Mouse (Mus musculus) skeletal muscle tissue, adult 2 months (tissue): Measurements from ENCODE around the gene Ssh3.

Experiments used
- DNase-seq: peaks from one replicate; pipeline ENCODE4 v3.0.0-alpha.2; 2012; ENCODE audit warnings: low read depth, low spot score

Gene Ssh3

DNA sequence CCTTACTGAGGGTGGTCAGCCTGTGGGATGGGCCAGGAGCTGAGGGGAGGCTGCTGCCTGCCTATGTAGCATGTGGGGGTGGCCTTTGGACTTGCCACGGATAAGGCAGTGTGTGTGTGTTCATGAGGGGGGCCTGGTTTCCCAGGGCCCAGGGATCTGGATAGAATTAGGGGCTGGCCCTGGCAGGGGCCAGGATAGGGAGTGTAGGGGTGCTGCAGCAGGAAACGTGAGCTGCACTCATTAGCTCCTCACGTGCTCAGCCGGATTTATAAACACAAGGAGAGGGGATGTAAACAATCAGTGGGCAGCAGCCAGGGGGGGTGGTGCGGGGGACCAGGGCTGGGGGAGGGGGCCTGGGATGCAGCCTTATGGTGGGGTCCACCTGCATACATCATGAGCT is 51.8 kb downstream of the Ssh3 start:
- no peak for DNase-seq

DNA sequence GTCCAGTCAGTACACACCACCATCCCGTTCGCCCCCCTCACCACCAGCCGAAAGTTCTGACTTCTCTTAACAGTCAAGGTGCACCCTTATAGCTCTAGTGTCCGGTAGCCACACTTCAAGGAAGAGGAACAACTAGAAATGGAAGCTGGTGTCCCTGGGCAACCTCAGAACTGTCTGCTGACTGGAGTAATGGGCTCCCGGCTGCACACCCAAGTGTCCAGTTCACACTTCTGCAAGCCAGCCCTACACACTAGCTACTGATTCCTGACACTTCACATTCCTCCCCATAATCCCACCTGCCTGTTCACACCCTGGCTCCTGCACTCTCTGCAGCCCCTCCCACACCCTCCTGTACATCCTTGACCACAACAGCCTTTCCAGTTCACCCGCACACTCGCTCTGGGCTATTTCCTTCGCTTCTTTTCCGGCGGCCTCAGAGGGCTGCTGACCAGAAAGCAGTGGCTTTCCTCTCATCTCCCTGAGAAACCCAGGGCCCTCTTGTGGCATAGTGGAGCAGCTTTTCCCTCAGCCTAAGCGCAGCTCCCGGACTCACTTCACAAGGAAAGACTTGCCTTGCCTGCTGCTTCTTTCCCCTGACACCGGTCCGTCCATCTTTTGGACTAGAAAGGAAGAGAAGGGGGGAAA is 52.8 kb downstream of the Ssh3 start:
- no peak for DNase-seq

DNA sequence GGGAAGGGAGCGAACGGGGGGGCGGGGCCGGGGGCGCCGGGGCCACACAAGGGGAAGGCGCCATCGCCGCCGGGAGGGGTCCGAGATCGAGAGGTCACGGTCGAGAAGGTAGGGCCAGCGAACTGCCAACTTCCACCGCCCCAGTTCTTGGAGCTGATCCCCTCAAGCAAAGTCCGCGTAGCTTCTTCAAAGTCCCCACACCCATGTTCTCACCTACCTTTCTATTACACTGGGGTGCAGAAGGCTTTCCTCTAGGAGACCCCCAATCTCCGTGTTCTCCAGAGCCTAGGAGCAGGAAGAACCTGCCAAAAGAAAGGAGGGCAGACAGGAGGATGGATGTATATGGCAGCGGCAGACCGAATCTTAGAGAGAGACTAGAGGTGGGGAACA is 53.5 kb downstream of the Ssh3 start:
- no peak for DNase-seq

DNA sequence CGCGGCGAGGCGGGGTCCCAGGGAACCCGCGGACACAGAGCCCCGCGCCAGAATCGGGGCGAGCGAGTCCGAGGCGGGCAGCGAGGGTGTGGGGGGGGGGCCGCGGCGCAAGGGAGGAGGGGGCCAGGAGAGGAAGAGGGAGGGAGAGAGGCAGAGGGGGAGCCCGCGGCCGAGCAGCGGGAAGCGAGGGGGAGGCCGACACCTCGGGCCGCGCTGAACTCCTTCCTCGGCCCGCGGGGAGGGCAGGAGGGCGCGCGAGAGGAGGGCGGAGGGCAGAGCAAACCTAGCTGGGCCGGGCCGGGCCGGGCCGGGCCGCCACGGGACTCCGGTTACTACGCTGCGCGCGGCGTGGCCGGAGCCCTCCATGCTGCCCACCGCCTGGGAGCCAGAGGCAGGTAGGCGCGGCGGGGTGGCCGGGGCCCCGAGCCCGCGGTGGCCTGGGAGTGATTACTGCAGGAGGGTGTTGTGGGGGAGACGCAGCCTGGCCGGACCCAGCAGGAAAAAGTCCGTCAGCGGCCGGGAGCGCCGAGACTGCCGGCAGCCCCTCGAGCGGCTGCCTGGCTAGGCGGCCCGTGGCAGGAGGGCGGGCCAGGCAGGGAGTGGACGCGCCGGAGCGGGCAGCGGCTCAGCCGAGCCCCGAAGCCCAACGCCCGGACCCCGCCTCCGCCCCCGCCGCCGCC is 54.1 kb downstream of the Ssh3 start:
- DNase-seq: no peak

DNA sequence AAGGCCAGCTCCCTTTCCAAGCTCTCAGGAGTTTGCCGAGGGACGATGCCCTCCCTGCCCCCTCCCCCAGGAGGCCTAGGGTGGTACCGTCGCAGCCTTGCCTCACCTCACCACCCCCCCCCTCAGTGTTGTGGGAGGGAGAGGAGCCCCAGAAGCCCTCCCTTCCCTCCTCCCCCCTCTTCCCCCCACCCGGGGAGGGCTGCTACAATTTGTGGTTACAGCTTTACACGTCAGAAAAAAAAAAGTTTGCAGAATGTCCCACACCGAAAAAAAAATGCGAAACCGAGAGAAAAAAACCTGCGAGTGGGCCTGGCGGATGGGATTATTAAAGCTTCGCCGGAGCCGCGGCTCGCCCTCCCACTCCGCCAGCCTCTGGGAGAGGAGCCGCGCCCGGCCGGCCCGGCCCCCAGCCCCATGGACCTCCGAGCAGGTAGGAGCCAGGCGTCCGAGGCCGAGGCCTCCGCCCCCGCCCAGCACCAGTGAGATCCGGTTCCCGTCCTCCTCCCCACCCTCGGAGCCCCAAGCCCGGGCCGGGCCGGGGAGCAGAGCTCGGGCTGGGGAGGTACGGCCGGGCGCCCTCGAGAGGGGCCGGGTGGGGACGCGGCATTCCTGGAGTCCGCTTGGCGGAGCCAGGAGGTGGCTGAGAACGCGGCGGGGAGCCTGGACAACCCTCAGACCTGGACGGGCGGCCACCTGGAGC is 54.8 kb downstream of the Ssh3 start, which contains the start of the genes Clcf1 and AC109138.7:
TSS of gene Clcf1 (plus strand) at position 168 of the 700 bp plus-strand sequence.
TSS of gene AC109138.7 (plus strand) at position 287 of the 700 bp plus-strand sequence.
- no peak for DNase-seq

DNA sequence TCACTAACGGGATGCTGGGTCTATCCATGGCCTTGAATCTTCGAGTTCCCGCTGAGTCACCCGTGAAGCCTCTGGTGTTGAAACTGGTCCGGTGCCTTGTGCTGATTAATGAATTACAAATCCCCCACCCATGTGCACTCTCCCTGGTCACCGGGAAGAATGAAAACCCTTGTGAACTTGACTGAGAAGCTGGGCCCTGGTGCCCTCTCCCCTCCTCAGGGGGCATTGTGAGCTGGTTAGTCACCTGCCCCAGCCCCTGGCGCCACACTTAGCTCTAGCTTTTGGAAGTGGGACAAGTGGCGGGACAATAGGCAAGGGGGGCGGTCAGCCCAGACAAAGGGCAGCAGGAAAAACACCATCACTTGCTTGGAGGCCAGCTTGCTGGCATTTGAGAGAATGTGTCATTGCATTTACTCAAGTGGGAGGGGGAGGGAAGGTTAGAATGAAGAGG is 55.4 kb downstream of the Ssh3 start:
- DNase-seq: no peak

DNA sequence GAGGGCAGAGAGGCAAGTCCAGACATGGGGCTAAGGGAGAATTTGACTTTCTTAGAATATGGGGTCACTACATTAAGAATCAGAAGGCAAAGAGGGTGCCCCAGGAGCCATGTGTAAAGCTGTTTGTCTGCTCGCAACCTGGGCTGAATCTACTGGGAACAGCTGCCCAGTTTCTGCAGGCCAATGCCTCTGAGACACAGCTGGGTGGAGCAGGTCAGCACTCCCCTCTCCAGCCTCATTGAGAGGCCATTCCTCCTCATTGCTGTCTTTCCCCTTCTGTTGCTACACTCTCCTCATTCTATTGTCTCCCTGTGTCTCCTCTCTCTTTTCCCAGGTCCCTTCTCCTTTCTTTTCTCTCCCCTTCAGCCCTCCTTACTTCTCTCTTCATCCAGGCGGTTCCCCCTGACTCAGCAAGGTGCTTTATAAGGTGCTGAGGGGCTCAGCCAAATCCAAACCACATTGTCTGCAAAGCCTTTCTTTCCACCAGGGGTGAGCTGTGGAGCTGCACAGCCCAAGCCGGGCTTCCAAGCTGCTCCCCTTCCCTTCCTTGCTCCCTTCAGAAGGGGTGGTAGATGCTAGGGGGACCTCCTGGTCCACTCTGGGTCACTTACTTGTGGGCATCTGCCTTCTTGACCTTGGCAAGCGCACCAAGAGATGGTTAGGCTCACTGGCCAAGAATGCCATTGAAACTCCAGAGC is 56.9 kb downstream of the Ssh3 start:
- DNase-seq: no peak
